Mouse (Mus musculus): Measurements from ENCODE around the gene Smarcad1.

- no peak for TF ChIP-seq CTCF (IDR thresholded peaks at IDR 0.05; ENCODE audit: control insufficient read depth, insufficient read depth, insufficient replicate concordance, low read depth, low read length)
- no peak for TF ChIP-seq POLR2A (IDR thresholded peaks at IDR 0.05; ENCODE audit: control insufficient read depth, low read depth, low read length)
Measured at GRCm38 (mm10) chr6:65137802-65138201, 95.4 kb downstream of the Smarcad1 start.

Data from testis, adult 2 months (tissue).